Mouse (Mus musculus) stomach, postnatal 0 days (tissue): ENCODE results near the gene Lca5l. TPM values are rescaled to one million over a fixed set of nuclear protein-coding genes. Genes with fewer than 3 reads are reported as not detected.

ENCODE experiments used
- ATAC-seq: fragments of 200-750 bp; cut with Nextera tagmentation; 2 replicates; pipeline ENCODE4 v1.8.0; 2017; ENCODE audit not compliant: low FRiP score, low TSS enrichment
- DNase-seq: peaks from one replicate; pipeline ENCODE4 v3.0.0-alpha.2; 2016; ENCODE audit warnings: low spot score
- H3K27ac ChIP-seq: fragments of 300-500 bp; sonication (generic); replicated peaks from 2 replicates; pipeline ENCODE4 v1.5.1; 2014; ENCODE audit warnings: mild to moderate bottlenecking, control low read depth
- H3K27me3 ChIP-seq: fragments of 300-500 bp; sonication (generic); 2 replicates; pipeline ENCODE4 v1.6.1; 2014; ENCODE audit warnings: low read length; ENCODE audit not compliant: control insufficient read depth, insufficient read depth
- H3K36me3 ChIP-seq: fragments of 300-500 bp; sonication (generic); 2 replicates; pipeline ENCODE4 v1.6.1; 2014; ENCODE audit warnings: low read length, mixed read lengths; ENCODE audit not compliant: control insufficient read depth, insufficient read depth
- H3K4me1 ChIP-seq: fragments of 300-500 bp; sonication (generic); replicated peaks from 2 replicates; pipeline ENCODE4 v1.6.1; 2014; ENCODE audit warnings: antibody characterized with exemption; ENCODE audit not compliant: control insufficient read depth, insufficient read depth
- H3K4me2 ChIP-seq: fragments of 300-500 bp; sonication (generic); replicated peaks from 2 replicates; pipeline ENCODE4 v1.6.1; 2014; ENCODE audit warnings: low read depth, mild to moderate bottlenecking, control low read depth, moderate library complexity
- H3K4me3 ChIP-seq: fragments of 300-500 bp; sonication (generic); 2 replicates; pipeline ENCODE4 v1.5.1; 2014; ENCODE audit warnings: low read depth, low read length, control low read depth
- H3K9ac ChIP-seq: fragments of 300-500 bp; sonication (generic); 2 replicates; pipeline ENCODE4 v1.6.1; 2014; ENCODE audit warnings: mild to moderate bottlenecking, low read length, control low read depth, mixed read lengths
- H3K9me3 ChIP-seq: fragments of 300-500 bp; sonication (generic); 2 replicates; pipeline ENCODE4 v1.6.1; 2016; ENCODE audit warnings: low read length; ENCODE audit not compliant: control insufficient read depth
- CTCF ChIP-seq: IDR thresholded peaks from 2 replicates; pipeline ENCODE4 v1.5.1; 2016; ENCODE audit warnings: antibody characterized with exemption, low read depth, mild to moderate bottlenecking, moderate library complexity
- EP300 ChIP-seq: optimal IDR thresholded peaks from 2 replicates; pipeline ENCODE3; 2016; ENCODE audit warnings: antibody characterized with exemption
- WGBS: fragments of 180-500 bp; shearing (Covaris S2); extraction: QIAGEN DNeasy Blood & Tissue Kit; methylation state at CpG from one replicate; pipeline ENCODE4 v1.1.7; 2014; 5-methylcytosine and 5-hydroxymethylcytosine counted together
- polyA plus RNA-seq: library from polyadenylated mRNA; unstranded; fragments of >200 nt; fragmentation: Nextera tagmentation; extraction: Ambion mirVana; gene quantifications from 2 replicates; pipeline ENCODE4 v1.2.1, GENCODE M21; 2015

Gene Lca5l
- polyA plus RNA-seq, 1 experiment from 2014 or later: 1.1 TPM

DNA sequence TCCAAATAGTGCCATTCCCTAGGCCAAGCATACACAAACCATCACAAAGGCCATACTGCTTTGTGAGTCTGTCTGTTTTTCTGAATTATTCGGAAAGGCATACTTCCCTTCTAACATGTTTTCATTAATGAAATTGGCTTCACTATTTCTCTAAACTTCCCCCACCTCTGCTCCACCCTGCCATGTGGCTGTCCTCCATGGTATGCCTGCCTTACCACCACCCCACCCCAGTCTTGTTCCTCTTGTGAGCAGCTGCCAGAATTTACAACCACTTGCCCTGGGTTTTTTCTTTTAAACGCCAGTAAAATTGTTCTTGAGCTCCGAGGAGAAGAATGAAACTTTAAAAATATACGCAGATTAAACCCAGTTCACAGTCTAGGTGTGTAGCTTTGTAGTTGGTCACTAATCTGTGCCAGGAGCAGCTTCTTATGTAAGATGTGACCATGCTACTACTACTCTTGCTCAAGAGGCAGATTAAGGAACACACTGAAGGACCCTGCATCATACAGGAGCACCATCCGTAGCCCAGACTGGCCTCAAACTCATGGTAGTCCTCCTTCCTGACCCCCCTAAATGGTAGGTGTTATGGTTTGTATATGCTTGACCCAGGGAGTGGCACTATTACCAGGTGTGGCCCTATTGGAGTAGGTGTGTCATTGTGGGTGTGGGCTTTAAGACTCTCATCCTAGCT, 81.3 kb downstream of the Lca5l start:
- no peak for DNase-seq
- Histone ChIP-seq H3K4me1 (no peaks in the 10 kb centered on the region), H3K4me3 (no peak overlapping the region), H3K9ac (no peak overlapping the region), H3K27me3 (no peaks in the 10 kb centered on the region), H3K9me3 (0 out of 2 replicates have a peak, but pooled peaks cover 3% of the 10 kb centered on the region), H3K36me3 (no peaks in the 10 kb centered on the region), H3K4me2 (no peak overlapping the region), H3K27ac (no peak overlapping the region)
- WGBS: 77% methylated on average over 5 of the region's 5 CpGs
- TF ChIP-seq EP300: no peak
- no peak for TF ChIP-seq CTCF
- ATAC-seq: no peak

GRCm38 (mm10) chr16:96109673-96110072, 82.4 kb downstream of the Lca5l start:
- WGBS: 46% methylated on average over 4 of the region's 4 CpGs
- H3K9me3 ChIP-seq: 0 out of 2 replicates have a peak, but pooled peaks cover 3% of the 10 kb centered on the region
- no peak overlapping the region for H3K4me2 ChIP-seq
- no peak overlapping the region for H3K4me3 ChIP-seq
- ATAC-seq (no peak), DNase-seq (no peak)
- H3K27ac ChIP-seq: no peak overlapping the region
- H3K27me3 ChIP-seq: no peaks in the 10 kb centered on the region
- H3K9ac ChIP-seq: no peak overlapping the region
- no peak for TF ChIP-seq CTCF
- TF ChIP-seq EP300: no peak
- no peaks in the 10 kb centered on the region for H3K4me1 ChIP-seq
- H3K36me3 ChIP-seq: no peaks in the 10 kb centered on the region

Other genes starting within 250 kb of the Lca5l start
- gene Psmg1, start 201.3 kb downstream of the Lca5l start, polyA plus RNA-seq: 48.7 and 50.1 TPM in 2 replicates
- 29.1 and 31.6 TPM in 2 replicates for gene Brwd1, start 109.7 kb downstream of the Lca5l start, polyA plus RNA-seq
- gene Hmgn1, start 64.5 kb downstream of the Lca5l start, polyA plus RNA-seq: 334 and 365 TPM in 2 replicates
- 29.9 and 33.1 TPM in 2 replicates for gene Wrb, start 46.9 kb downstream of the Lca5l start, polyA plus RNA-seq
- gene Sh3bgr, start 8.2 kb upstream of the Lca5l start, polyA plus RNA-seq: 32.1 and 35.6 TPM in 2 replicates
- 8.7 and 10.6 TPM in 2 replicates for gene B3galt5, start 43.5 kb upstream of the Lca5l start, polyA plus RNA-seq